Mouse (Mus musculus): ENCODE measurements around the gene Apoa4.

DNA sequence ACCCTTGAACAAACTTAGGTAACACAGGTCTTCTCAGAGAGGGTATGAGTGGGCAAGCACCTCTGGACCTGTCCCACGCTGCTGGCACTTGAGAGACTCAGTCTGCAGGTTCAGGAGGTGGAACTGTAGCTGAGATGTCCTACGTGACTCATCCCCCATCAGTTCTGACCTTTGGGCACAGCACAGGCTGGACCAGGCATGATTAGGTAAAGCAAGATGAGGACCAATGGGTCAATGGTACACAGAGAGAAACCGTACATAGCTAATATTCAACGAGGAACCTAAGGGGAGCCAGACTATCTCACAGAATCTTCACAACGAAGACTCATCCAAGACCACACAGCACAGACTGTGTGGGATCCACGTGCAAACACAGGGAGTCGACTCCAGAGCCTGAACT is 1.6 kb upstream of the Apoa4 start:
- TF ChIP-seq POLR2A (IDR thresholded peaks at IDR 0.05; ENCODE audit: low read depth, low read length) = no peak
- TF ChIP-seq CTCF (IDR thresholded peaks at IDR 0.05; ENCODE audit: borderline replicate concordance, insufficient read depth, low read length) = no peak
